Mouse (Mus musculus): ENCODE measurements around the gene Map9.
"Not testable (repeated sequence)": the region's sequence is repeated elsewhere in the genome, so short reads cannot be mapped to it uniquely, and the experiment has no call there.

The Map9 gene

GRCm38 (mm10) chr3:82412397-82412796 is 54.6 kb downstream of the Map9 start:
- peak; percentile 20 for DNase-seq (ENCODE audit: low read depth, low spot score)

GRCm38 (mm10) chr3:82417958-82418357 is 60.1 kb downstream of the Map9 start:
- DNase-seq (ENCODE audit: low read depth, low spot score), result no peak

GRCm38 (mm10) chr3:82435351-82435750 is 77.5 kb downstream of the Map9 start:
- no peak for DNase-seq (ENCODE audit: low read depth, low spot score)

GRCm38 (mm10) chr3:82440976-82441375 is 83.1 kb downstream of the Map9 start:
- DNase-seq (ENCODE audit: low read depth, low spot score), result no peak

- not testable (repeated sequence) for DNase-seq (ENCODE audit: low read depth, low spot score)
These were observed 83.8 kb downstream of the Map9 start for GRCm38 (mm10) chr3:82441601-82442000.
